Mouse (Mus musculus): Measurements from ENCODE around the gene Mpg.

Gene Mpg

GRCm38 (mm10) chr11:32201922-32202685 lies 24.2 kb upstream of the Mpg start:
- no peak for DNase-seq (ENCODE audit: low spot score)

- DNase-seq (ENCODE audit: low spot score) = peak; percentile 87
Measured at GRCm38 (mm10) chr11:32205058-32205873, 21.0 kb upstream of the Mpg start, which contains the start of gene Snrnp25. Gene Snrnp25 (plus strand): TSS chr11:32205415.

- DNase-seq (ENCODE audit: low spot score) = no peak
Measured at GRCm38 (mm10) chr11:32210623-32211022, 15.7 kb upstream of the Mpg start.

GRCm38 (mm10) chr11:32215372-32216162 lies 10.7 kb upstream of the Mpg start:
- DNase-seq (ENCODE audit: low spot score) = no peak

GRCm38 (mm10) chr11:32216851-32217250 lies 9.5 kb upstream of the Mpg start:
- no peak for DNase-seq (ENCODE audit: low spot score)

- no peak for DNase-seq (ENCODE audit: low spot score)
Measured at GRCm38 (mm10) chr11:32218501-32219050, 7.7 kb upstream of the Mpg start.

GRCm38 (mm10) chr11:32219287-32219686 lies 7.0 kb upstream of the Mpg start:
- no peak for DNase-seq (ENCODE audit: low spot score)

GRCm38 (mm10) chr11:32220607-32221224 lies 5.6 kb upstream of the Mpg start:
- no peak for DNase-seq (ENCODE audit: low spot score)

GRCm38 (mm10) chr11:32221225-32221950 lies 4.9 kb upstream of the Mpg start:
- DNase-seq (ENCODE audit: low spot score) = no peak

- no peak for DNase-seq (ENCODE audit: low spot score)
Measured at GRCm38 (mm10) chr11:32221951-32222409, 4.3 kb upstream of the Mpg start, which contains the start of gene Rhbdf1. Gene Rhbdf1 (minus strand): TSS chr11:32222300.

- DNase-seq (ENCODE audit: low spot score) = no peak
Measured at GRCm38 (mm10) chr11:32222570-32223194, 3.6 kb upstream of the Mpg start.

- no peak for DNase-seq (ENCODE audit: low spot score)
Measured at GRCm38 (mm10) chr11:32223297-32223967, 2.9 kb upstream of the Mpg start.

- no peak for DNase-seq (ENCODE audit: low spot score)
Measured at GRCm38 (mm10) chr11:32224468-32225139, 1.7 kb upstream of the Mpg start.

- DNase-seq (ENCODE audit: low spot score) = no peak
Measured at GRCm38 (mm10) chr11:32225222-32226104, 842 bp upstream of the Mpg start.

- no peak for DNase-seq (ENCODE audit: low spot score)
Measured at GRCm38 (mm10) chr11:32227041-32227440, 736 bp downstream of the Mpg start.

GRCm38 (mm10) chr11:32227555-32227954 lies 1.2 kb downstream of the Mpg start:
- DNase-seq (ENCODE audit: low spot score) = no peak

GRCm38 (mm10) chr11:32228292-32228845 lies 2.1 kb downstream of the Mpg start:
- no peak for DNase-seq (ENCODE audit: low spot score)

- no peak for DNase-seq (ENCODE audit: low spot score)
Measured at GRCm38 (mm10) chr11:32230220-32230619, 3.9 kb downstream of the Mpg start.
